Mouse (Mus musculus): Measurements from ENCODE around the gene Spint5. TPM values are rescaled to one million over a fixed set of nuclear protein-coding genes. Genes with fewer than 3 reads are reported as not detected.

The Spint5 gene
- total and polyA plus RNA-seq, 2 experiments from 2014 or later, result not detected

DNA sequence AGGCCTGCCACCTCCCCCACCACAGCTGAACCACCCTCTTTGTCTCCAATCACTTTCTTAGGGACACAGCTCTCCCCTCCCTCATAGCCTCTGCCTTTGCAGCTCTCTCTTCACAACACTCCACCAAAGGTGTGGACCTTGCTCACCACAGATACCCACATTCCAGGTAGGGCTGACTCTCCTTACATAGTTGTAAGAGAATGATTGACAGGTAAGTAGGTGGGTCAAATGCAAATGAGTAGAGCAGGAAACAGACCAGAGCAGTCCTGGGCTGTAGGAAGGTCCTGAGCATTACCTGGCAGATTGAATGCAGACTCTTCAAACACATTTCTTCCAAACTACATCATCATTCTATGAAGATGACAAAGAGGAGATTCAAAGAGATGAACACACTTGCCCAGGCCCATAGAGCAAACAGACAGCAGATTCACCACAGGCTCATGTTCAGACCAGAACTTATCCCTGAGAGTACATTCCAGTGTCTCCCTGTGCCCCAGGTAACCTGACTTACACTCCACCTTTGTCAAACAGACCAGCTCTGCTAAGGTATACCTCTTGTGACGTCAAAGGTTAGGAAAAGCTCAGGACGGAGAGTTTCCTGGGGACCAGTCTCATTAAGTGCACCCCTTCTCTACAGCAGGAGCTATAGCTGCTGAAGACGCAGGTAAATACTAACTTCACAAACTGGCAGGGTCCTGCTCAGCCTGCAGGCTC lies 22.4 kb downstream of the Spint5 start:
- WGBS, result 68% methylated on average over 3 of the region's 3 CpGs
- TF ChIP-seq EP300 (IDR thresholded peaks at IDR 0.05; ENCODE audit: low read depth) (no peak), CTCF (IDR thresholded peaks at IDR 0.05; ENCODE audit: low read depth) (no peak)
- Histone ChIP-seq H3K27ac (ENCODE audit: low read depth) (no peak overlapping the region), H3K4me1 (ENCODE audit: control insufficient read depth, insufficient read depth) (no peaks in the 10 kb centered on the region), H3K4me2 (ENCODE audit: low read depth, low read length) (no peak overlapping the region), H3K9ac (replicated peaks; ENCODE audit: low read depth, low read length) (no peak overlapping the region), H3K9me3 (replicated peaks; ENCODE audit: control insufficient read depth, low read length) (no peaks in the 10 kb centered on the region), H3K4me3 (ENCODE audit: low read depth, low read length) (no peak overlapping the region), H3K36me3 (replicated peaks; ENCODE audit: control insufficient read depth, insufficient read depth, low read length) (no peaks in the 10 kb centered on the region), H3K27me3 (ENCODE audit: control insufficient read depth, insufficient read depth, low read length) (no peaks in the 10 kb centered on the region)
- no peak for ATAC-seq (ENCODE audit: insufficient read depth, low read depth)
- no peak for DNase-seq (ENCODE audit: low spot score)

DNA sequence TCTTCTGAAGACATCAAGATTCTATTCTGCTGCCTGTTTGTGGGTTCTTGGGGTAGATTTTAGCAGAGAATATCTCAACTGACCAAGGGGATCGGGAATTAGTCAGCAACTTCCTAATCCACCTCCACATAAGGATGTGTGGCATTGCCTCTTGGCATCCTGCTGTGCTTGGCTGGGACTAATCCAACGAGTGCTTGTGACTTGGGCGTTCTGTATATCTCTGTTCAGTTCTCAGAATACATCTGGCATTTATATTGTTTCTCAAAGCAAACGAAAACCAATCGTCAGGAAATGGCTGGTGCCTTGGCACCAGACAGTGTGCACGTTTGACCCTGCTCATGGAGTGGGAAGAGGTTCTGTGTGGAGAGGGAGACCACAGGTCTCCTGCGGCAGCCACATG lies 24.8 kb downstream of the Spint5 start:
- H3K4me3 ChIP-seq (ENCODE audit: low read depth, low read length), result no peak overlapping the region
- H3K9ac ChIP-seq (replicated peaks; ENCODE audit: low read depth, low read length), result no peak overlapping the region
- DNase-seq (ENCODE audit: low spot score) (no peak), ATAC-seq (ENCODE audit: insufficient read depth, low read depth) (no peak)
- H3K36me3 ChIP-seq (replicated peaks; ENCODE audit: control insufficient read depth, insufficient read depth, low read length), result no peaks in the 10 kb centered on the region
- peaks cover under 1% of the 10 kb centered on the region for H3K4me1 ChIP-seq (ENCODE audit: control insufficient read depth, insufficient read depth)
- no peak for TF ChIP-seq CTCF (IDR thresholded peaks at IDR 0.05; ENCODE audit: low read depth)
- TF ChIP-seq EP300 (IDR thresholded peaks at IDR 0.05; ENCODE audit: low read depth), result no peak
- H3K9me3 ChIP-seq (replicated peaks; ENCODE audit: control insufficient read depth, low read length), result no peaks in the 10 kb centered on the region
- H3K27ac ChIP-seq (ENCODE audit: low read depth), result no peak overlapping the region
- 39% methylated on average over 7 of the region's 7 CpGs for WGBS
- H3K27me3 ChIP-seq (ENCODE audit: control insufficient read depth, insufficient read depth, low read length), result no peaks in the 10 kb centered on the region
- H3K4me2 ChIP-seq (ENCODE audit: low read depth, low read length), result no peak overlapping the region

DNA sequence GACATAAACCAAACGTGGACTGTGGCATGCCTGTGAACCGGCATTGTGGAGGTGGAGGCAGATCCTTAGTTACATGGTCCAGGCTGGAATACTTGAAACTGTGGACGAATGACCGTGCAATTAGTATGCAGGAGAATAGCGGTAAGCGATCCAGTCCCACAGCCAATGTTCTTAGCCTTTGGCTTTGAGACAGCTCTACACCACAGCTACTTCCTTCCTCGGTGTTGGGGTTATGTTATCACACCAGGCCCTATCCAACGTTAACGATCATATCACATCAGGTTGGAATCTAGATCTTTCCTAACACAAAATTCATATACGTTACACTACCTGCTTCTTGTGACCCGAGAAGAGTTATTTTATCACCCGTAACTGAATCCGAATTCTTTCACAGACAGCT lies 29.9 kb downstream of the Spint5 start:
- 60% methylated on average over 13 of the region's 13 CpGs for WGBS
- Histone ChIP-seq H3K9ac (replicated peaks; ENCODE audit: low read depth, low read length) (no peak overlapping the region), H3K27me3 (ENCODE audit: control insufficient read depth, insufficient read depth, low read length) (no peaks in the 10 kb centered on the region)

GRCm38 (mm10) chr2:164745843-164746479 lies 30.9 kb downstream of the Spint5 start, which contains the start of the genes Wfdc3 and Dnttip1:
Wfdc3 (minus strand) TSS chr2:164745931.
Dnttip1 (plus strand) TSS chr2:164745983.
- ATAC-seq (ENCODE audit: insufficient read depth, low read depth) (peak; percentile 94), DNase-seq (ENCODE audit: low spot score) (peak; percentile 87)
- Histone ChIP-seq H3K36me3 (replicated peaks; ENCODE audit: control insufficient read depth, insufficient read depth, low read length) (peaks cover 34% of the 10 kb centered on the region), H3K4me2 (ENCODE audit: low read depth, low read length) (peak within 1 kb of the TSS; percentile 82), H3K4me1 (ENCODE audit: control insufficient read depth, insufficient read depth) (peaks cover 14% of the 10 kb centered on the region), H3K27ac (ENCODE audit: low read depth) (peak within 1 kb of the TSS; percentile 79), H3K4me3 (ENCODE audit: low read depth, low read length) (peak within 1 kb of the TSS; percentile 86), H3K9ac (replicated peaks; ENCODE audit: low read depth, low read length) (peak within 1 kb of the TSS; percentile 90), H3K9me3 (replicated peaks; ENCODE audit: control insufficient read depth, low read length) (no peaks in the 10 kb centered on the region), H3K27me3 (ENCODE audit: control insufficient read depth, insufficient read depth, low read length) (no peaks in the 10 kb centered on the region)
- TF ChIP-seq CTCF (IDR thresholded peaks at IDR 0.05; ENCODE audit: low read depth), result no peak
- no peak for TF ChIP-seq EP300 (IDR thresholded peaks at IDR 0.05; ENCODE audit: low read depth)
- WGBS, result 1% methylated on average over 68 of the region's 70 CpGs

More for the DNA sequence above, 29.9 kb downstream of the Spint5 start:
- peak overlapping the region; percentile 86 for H3K4me3 ChIP-seq (ENCODE audit: low read depth, low read length)
- no peak for ATAC-seq (ENCODE audit: insufficient read depth, low read depth)
- no peak for TF ChIP-seq CTCF (IDR thresholded peaks at IDR 0.05; ENCODE audit: low read depth)
- TF ChIP-seq EP300 (IDR thresholded peaks at IDR 0.05; ENCODE audit: low read depth), result no peak
- H3K9me3 ChIP-seq (replicated peaks; ENCODE audit: control insufficient read depth, low read length), result no peaks in the 10 kb centered on the region
- peaks cover 24% of the 10 kb centered on the region for H3K36me3 ChIP-seq (replicated peaks; ENCODE audit: control insufficient read depth, insufficient read depth, low read length)
- H3K4me1 ChIP-seq (ENCODE audit: control insufficient read depth, insufficient read depth), result peaks cover 14% of the 10 kb centered on the region
- H3K4me2 ChIP-seq (ENCODE audit: low read depth, low read length), result peak overlapping the region; percentile 82
- no peak overlapping the region for H3K27ac ChIP-seq (ENCODE audit: low read depth)
- no peak for DNase-seq (ENCODE audit: low spot score)

- Histone ChIP-seq H3K4me1 (ENCODE audit: control insufficient read depth, insufficient read depth) (peaks cover 14% of the 10 kb centered on the region), H3K9ac (replicated peaks; ENCODE audit: low read depth, low read length) (peak overlapping the region; percentile 90), H3K27me3 (ENCODE audit: control insufficient read depth, insufficient read depth, low read length) (no peaks in the 10 kb centered on the region), H3K36me3 (replicated peaks; ENCODE audit: control insufficient read depth, insufficient read depth, low read length) (peaks cover 40% of the 10 kb centered on the region), H3K27ac (ENCODE audit: low read depth) (peak overlapping the region; percentile 79; the same call in 1 of the 2 replicates), H3K4me2 (ENCODE audit: low read depth, low read length) (peak overlapping the region; percentile 82), H3K9me3 (replicated peaks; ENCODE audit: control insufficient read depth, low read length) (no peaks in the 10 kb centered on the region), H3K4me3 (ENCODE audit: low read depth, low read length) (peak overlapping the region; percentile 86)
- TF ChIP-seq EP300 (IDR thresholded peaks at IDR 0.05; ENCODE audit: low read depth) (no peak), CTCF (IDR thresholded peaks at IDR 0.05; ENCODE audit: low read depth) (no peak)
- WGBS, result 34% methylated on average over 8 of the region's 8 CpGs
- ATAC-seq (ENCODE audit: insufficient read depth, low read depth) (no peak), DNase-seq (ENCODE audit: low spot score) (no peak)
These were observed 31.6 kb downstream of the Spint5 start for GRCm38 (mm10) chr2:164746693-164747092.

All from heart, postnatal 0 days (tissue).